Mouse (Mus musculus) liver, adult 2 months (tissue): ENCODE measurements at regions not wholly inside any gene's neighbourhood (a gene's known extent, or its start where the extent isn't known, plus 50 kb on each side); places are given as distances from the start of the nearest gene placed in this dataset.

Experiments used
- DNase-seq: peaks from one replicate; pipeline ENCODE4 v3.0.0-alpha.2; 2011; ENCODE audit warnings: low read depth, low spot score; ENCODE audit errors: extremely low read depth
- H3K27ac ChIP-seq: fragments of 200-500 bp; replicated peaks from 2 replicates; pipeline ENCODE4 v1.5.1; 2012; ENCODE audit warnings: low read depth, mild to moderate bottlenecking, control low read depth, inconsistent platforms, low read length; ENCODE audit not compliant: insufficient read depth
- H3K27me3 ChIP-seq: fragments of 200-500 bp; 2 replicates; pipeline ENCODE4 v1.6.1; 2012; ENCODE audit warnings: mild to moderate bottlenecking, moderate library complexity, low read length, inconsistent platforms; ENCODE audit not compliant: control insufficient read depth, insufficient read depth
- H3K36me3 ChIP-seq: fragments of 200-500 bp; 2 replicates; pipeline ENCODE4 v1.6.1; 2012; ENCODE audit warnings: low read length, inconsistent platforms; ENCODE audit not compliant: control insufficient read depth, insufficient read depth
- H3K4me1 ChIP-seq: fragments of 200-500 bp; 2 replicates; pipeline ENCODE4 v1.6.1; 2011; ENCODE audit warnings: low read length; ENCODE audit not compliant: control insufficient read depth, insufficient read depth
- H3K4me3 ChIP-seq: fragments of 200-500 bp; 2 replicates; pipeline ENCODE4 v1.5.1; 2011; ENCODE audit warnings: low read depth, mild to moderate bottlenecking, control low read depth, low read length, moderate library complexity; ENCODE audit not compliant: insufficient read depth
- H3K79me2 ChIP-seq: fragments of 200-500 bp; 2 replicates; pipeline ENCODE4 v1.6.1; 2012; ENCODE audit warnings: inconsistent platforms, mild to moderate bottlenecking, low read length, moderate library complexity; ENCODE audit not compliant: control insufficient read depth, insufficient read depth
- H3K9ac ChIP-seq: fragments of 200-500 bp; 2 replicates; pipeline ENCODE4 v1.6.1; 2012; ENCODE audit warnings: low read depth, mild to moderate bottlenecking, control low read depth, inconsistent platforms, low read length
- CTCF ChIP-seq: fragments of 200-500 bp; IDR thresholded peaks from 2 replicates; pipeline ENCODE4 v1.5.1; 2011; ENCODE audit warnings: low read depth, low read length, control low read depth
- POLR2A ChIP-seq: fragments of 200-500 bp; IDR thresholded peaks from 2 replicates; pipeline ENCODE4 v1.6.1; 2011; ENCODE audit warnings: low read length, control low read depth; ENCODE audit not compliant: insufficient read depth; ENCODE audit errors: extremely low read depth
- WGBS: fragments of 180-500 bp; shearing (Covaris S2); methylation state at CpG from one replicate; pipeline ENCODE4 v1.1.7; 2018; 5-methylcytosine and 5-hydroxymethylcytosine counted together

DNA sequence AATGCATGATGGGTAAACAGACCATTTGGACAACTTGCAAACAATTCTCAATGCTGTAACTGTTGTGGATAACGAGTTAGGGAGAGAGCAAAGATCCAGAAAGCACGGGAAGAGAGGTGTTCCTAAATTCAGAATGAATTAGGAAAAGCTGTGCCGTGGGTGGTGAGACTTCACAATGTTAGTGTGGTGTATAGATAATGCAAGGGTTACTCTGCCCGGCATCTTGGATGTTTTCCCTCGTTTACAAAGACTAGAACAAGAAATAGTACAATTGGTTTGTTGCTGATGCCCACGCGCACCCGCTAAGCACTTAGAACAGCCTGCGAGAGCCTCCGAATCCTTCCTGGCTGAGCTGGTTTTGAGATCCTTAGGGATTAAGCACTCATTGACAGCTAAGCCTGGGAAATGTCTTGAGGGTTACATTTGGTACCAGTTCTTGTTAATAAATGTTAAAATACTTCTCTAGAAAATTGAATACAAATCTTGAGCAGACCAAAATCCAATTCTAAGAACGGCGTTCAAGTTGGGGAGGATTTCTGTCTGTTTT lies 413.1 kb downstream of the Epha4 start:
- no peak for DNase-seq

DNA sequence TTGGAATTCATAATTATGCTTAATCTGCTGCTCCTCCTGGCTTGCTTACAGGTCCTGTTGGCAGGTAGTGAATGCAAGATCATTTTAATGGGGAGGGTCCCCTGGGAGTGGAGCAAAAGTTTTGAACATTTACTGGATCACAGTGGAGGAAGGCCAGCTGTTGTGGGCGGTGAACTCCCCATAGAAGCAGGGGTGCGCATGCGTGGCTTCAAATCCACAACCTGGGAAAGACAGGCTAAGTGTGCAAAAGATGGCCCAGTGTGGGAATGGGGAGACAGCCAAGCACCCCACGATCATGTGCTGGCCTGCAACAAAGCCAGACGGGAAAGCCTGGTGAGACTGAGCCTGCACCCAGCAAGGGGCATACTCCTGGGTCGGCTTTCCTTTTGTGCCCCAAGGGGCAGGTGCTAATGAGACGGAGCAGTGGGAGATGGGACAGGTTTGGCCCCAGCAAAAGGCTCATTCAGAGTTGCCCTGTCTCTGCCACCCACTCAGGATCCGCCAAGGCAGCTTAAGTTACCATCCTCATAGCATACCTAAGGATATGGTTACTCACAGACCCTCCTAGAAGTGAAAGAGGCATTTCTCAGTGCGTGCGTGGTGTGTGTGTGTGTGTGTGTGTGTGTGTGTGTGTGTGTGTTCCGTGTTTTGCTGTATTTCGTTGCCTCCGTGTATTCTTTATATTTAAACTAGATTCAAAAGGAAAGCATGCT lies 412.3 kb downstream of the Epha4 start:
- Histone ChIP-seq H3K9ac (no peak overlapping the region), H3K36me3 (no peaks in the 10 kb centered on the region), H3K27ac (no peak overlapping the region), H3K79me2 (no peaks in the 10 kb centered on the region), H3K4me1 (no peaks in the 10 kb centered on the region), H3K4me3 (no peak overlapping the region), H3K27me3 (no peaks in the 10 kb centered on the region)
- 73% methylated on average over 13 of the region's 13 CpGs for WGBS
- TF ChIP-seq POLR2A (no peak), CTCF (no peak)
- DNase-seq = no peak

More for the DNA sequence above, 413.1 kb downstream of the Epha4 start:
- Histone ChIP-seq H3K27me3 (no peaks in the 10 kb centered on the region), H3K9ac (no peak overlapping the region), H3K79me2 (no peaks in the 10 kb centered on the region), H3K27ac (no peak overlapping the region), H3K4me1 (no peaks in the 10 kb centered on the region), H3K36me3 (no peaks in the 10 kb centered on the region), H3K4me3 (no peak overlapping the region)
- no peak for TF ChIP-seq POLR2A
- no peak for TF ChIP-seq CTCF
- WGBS = 72% methylated on average over 12 of the region's 12 CpGs

DNA sequence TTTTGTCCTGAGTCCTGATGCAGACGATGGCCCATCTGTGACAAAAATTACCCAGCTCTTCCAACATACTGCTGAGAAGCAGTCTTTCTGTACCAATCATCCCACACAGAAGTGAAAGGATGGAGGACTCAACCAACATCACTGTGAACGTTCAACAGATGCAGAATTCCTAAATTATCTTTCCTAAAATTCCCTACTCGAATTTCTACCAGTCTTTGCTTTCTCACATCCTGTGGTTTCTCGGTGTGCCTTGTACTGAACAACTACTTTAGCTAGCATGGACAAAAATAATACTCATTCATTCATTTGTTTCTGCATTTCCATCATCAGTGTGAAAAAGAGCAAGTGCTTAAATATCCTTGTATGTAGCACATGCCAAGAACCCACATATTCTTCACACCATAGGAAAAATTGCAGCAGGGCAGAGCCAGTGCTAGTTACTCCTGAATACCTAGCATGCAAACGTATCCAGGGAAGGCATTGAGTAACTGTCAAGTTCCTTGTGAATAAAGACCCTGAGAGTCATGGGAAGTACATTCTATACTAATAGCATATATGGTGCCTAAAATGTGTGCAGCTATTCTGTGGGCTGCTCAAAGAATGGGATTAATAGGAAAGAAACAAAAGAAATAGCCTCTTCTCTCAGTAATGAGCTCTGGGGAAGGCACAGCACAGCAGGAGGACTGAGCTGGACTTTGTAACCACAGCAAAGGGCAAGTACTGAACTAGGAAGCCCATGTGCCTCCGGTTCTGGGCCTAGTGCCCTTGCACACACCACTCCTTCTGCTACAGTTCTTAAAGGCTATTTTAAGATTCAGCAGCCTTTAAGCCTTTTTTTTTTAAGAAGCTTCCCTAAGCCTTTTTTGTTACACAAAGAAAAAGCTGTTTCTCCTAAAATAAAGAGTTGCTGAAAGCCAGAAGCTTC lies 404.8 kb downstream of the Epha4 start:
- Histone ChIP-seq H3K27ac (no peak overlapping the region), H3K4me1 (no peaks in the 10 kb centered on the region), H3K36me3 (no peaks in the 10 kb centered on the region), H3K27me3 (no peaks in the 10 kb centered on the region), H3K79me2 (no peaks in the 10 kb centered on the region), H3K4me3 (no peak overlapping the region), H3K9ac (no peak overlapping the region)
- peak; percentile 33 for DNase-seq
- TF ChIP-seq CTCF (no peak), POLR2A (no peak)
- WGBS = 69% methylated on average over 6 of the region's 6 CpGs

DNA sequence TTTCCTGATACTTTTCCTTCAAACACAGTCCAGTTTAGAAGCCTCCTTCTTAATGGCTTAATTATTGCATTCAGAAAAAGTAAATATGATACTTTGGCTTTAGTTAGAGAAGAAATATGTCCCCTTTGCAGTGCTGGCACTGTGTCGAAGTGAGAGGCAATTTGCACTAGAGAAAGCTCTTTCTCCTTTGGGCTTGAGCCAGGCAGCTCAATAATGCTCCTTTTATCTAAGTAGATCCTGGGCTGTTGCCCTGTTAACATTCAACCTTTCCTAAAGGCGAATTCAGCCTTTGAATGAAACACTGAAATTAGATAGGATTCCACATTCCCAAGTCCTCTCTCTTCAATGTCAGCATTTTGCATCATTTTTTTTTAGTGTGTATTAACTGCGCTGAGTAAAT lies 386.5 kb downstream of the Epha4 start:
- H3K4me1 ChIP-seq = no peaks in the 10 kb centered on the region
- H3K27me3 ChIP-seq = no peaks in the 10 kb centered on the region
- H3K27ac ChIP-seq = no peak overlapping the region
- no peak for DNase-seq
- H3K79me2 ChIP-seq = no peaks in the 10 kb centered on the region
- H3K9ac ChIP-seq = no peak overlapping the region
- WGBS = 67% methylated on average over 3 of the region's 3 CpGs
- H3K4me3 ChIP-seq = no peak overlapping the region
- TF ChIP-seq POLR2A (no peak), CTCF (no peak)
- no peaks in the 10 kb centered on the region for H3K36me3 ChIP-seq

DNA sequence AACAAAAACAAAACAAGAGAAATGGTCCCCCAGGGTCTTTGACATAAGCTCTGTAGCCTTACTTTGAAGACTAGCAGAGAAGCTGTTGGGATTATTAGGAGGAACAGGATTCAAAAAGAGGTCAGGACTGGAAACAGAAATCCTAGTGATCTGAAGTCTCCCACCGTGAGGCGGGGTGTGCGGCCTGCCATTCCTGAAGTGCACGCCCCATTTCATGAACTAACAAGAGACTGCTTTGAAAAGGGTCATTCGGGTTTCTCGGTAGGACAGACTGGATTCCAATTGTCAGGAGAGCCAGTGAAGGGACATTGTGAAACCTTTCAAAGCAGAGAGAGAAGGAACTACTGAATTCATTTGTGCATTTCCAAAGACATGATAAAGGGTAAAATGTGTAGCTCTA lies 377.2 kb downstream of the Epha4 start:
- no peak for DNase-seq
- Histone ChIP-seq H3K4me3 (no peak overlapping the region), H3K79me2 (no peaks in the 10 kb centered on the region), H3K27ac (no peak overlapping the region), H3K36me3 (no peaks in the 10 kb centered on the region), H3K4me1 (no peaks in the 10 kb centered on the region), H3K9ac (no peak overlapping the region), H3K27me3 (no peaks in the 10 kb centered on the region)
- WGBS = 87% methylated on average over 6 of the region's 6 CpGs
- no peak for TF ChIP-seq POLR2A
- TF ChIP-seq CTCF = no peak
